Mouse (Mus musculus) naive thymus-derived CD4-positive, alpha-beta T cell, adult 2 months (primary cell): ENCODE measurements around the gene Apoc4.
A peak's percentile ranks its signal among the peaks of the same experiment; 100 is the strongest.

Experiments
- DNase-seq: peaks from one replicate; pipeline ENCODE4 v3.0.0-alpha.2; 2011; ENCODE audit warnings: low read depth

Gene Apoc4

DNA sequence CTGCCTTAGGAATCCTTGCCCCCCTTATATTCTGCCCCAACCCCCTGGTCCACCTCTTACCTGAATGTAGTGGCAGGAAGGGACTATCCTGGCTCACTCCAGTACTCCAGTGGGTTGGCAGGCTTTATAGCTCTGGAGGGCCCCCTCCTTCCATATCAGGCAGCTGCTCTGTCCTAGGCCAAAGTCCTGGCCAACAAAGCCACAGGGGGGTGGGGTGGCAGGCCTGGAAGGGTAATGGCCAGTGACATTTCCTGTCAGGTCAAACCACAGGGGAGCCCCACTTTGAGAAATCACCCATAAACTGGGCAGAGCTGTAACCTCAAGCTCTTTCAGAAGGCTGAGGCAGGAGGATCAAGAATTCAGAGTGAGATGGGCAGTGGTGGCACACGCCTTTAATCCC is 4.6 kb downstream of the Apoc4 start:
- DNase-seq: no peak

DNA sequence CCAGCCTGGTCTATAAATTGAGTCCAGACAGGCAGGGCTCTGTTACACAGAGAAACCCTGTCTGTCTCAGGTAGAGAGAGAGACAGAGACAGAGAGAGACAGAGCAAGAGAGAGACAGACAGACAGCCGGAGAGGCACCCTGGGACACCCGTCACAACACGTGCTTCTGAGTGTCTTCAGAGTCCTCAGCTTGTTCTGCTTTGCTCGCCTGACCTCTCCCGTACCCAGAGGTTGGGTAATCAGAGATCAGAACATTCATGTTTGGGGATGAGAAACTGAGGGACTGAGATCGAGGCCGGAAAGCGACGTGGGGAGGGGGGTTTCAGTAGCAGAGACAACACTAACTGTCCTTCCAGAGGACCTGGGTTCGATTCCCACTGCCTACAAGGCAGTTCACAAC is 5.5 kb downstream of the Apoc4 start:
- DNase-seq: no peak

GRCm38 (mm10) chr7:19673083-19673699 is 8.1 kb downstream of the Apoc4 start:
- DNase-seq: no peak

GRCm38 (mm10) chr7:19671511-19671910 is 9.8 kb downstream of the Apoc4 start:
- DNase-seq: no peak

GRCm38 (mm10) chr7:19668947-19669721 is 12.1 kb downstream of the Apoc4 start:
- peak; percentile 95 for DNase-seq

GRCm38 (mm10) chr7:19667434-19667833 is 13.8 kb downstream of the Apoc4 start:
- DNase-seq: no peak

DNA sequence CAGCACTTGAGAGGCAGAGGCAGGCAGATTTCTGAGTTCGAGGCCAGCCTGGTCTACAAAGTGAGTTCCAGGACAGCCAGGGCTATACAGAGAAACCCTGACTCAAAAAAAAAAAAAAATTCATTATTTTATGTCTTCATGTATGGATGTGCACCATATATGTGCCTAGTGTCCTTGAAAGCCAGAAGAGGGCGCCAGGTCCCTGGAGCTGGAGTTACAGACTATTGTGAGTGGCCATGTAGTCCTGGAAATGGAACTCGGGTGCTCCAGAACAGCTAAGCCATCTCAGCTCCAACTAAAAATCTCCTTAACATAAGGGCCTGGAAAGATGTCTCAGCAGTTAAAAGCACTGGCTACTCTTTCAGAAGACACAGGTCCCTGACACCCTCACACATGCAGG is 14.5 kb downstream of the Apoc4 start:
- DNase-seq: no peak

GRCm38 (mm10) chr7:19664955-19665841 is 16.1 kb downstream of the Apoc4 start, which contains the start of gene Clptm1:
TSS of gene Clptm1 (minus strand) at chr7:19665033.
- DNase-seq: peak; percentile 99

GRCm38 (mm10) chr7:19664455-19664954 is 16.8 kb downstream of the Apoc4 start:
- DNase-seq: no peak

GRCm38 (mm10) chr7:19663940-19664339 is 17.3 kb downstream of the Apoc4 start:
- DNase-seq: no peak

- DNase-seq: no peak
Observed at GRCm38 (mm10) chr7:19652614-19653013, 28.7 kb downstream of the Apoc4 start.

- no peak for DNase-seq
Observed at GRCm38 (mm10) chr7:19651063-19651786, 30.1 kb downstream of the Apoc4 start.

GRCm38 (mm10) chr7:19641223-19641622 is 40.1 kb downstream of the Apoc4 start:
- DNase-seq: no peak

- DNase-seq: no peak
Observed at GRCm38 (mm10) chr7:19635074-19635827, 46.0 kb downstream of the Apoc4 start.

- no peak for DNase-seq
Observed at GRCm38 (mm10) chr7:19634591-19634990, 46.7 kb downstream of the Apoc4 start.

- no peak for DNase-seq
Observed at GRCm38 (mm10) chr7:19633855-19634254, 47.4 kb downstream of the Apoc4 start.

- no peak for DNase-seq
Observed at GRCm38 (mm10) chr7:19633197-19633596, 48.1 kb downstream of the Apoc4 start.

GRCm38 (mm10) chr7:19632720-19633119 is 48.6 kb downstream of the Apoc4 start:
- DNase-seq: no peak

DNA sequence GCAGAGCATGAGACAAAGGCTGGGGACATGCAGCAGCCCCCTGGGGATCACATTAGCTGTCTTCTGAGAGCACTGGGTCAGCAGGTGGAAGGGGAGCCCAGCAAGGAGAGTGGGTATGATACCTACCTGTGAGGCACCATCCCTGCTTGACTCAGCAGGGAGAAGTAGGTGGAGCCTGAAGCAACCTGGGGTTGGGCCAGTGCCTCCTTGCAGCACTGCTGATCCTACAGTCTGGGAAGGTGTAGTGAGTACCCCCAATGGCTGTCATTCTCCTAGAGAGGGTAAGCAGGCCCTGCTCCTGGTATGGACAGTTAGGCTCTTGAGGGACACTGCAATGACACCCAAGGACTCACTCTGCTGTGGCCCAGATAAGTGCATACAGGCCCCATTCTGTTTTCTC is 49.0 kb downstream of the Apoc4 start:
- DNase-seq: no peak

DNA sequence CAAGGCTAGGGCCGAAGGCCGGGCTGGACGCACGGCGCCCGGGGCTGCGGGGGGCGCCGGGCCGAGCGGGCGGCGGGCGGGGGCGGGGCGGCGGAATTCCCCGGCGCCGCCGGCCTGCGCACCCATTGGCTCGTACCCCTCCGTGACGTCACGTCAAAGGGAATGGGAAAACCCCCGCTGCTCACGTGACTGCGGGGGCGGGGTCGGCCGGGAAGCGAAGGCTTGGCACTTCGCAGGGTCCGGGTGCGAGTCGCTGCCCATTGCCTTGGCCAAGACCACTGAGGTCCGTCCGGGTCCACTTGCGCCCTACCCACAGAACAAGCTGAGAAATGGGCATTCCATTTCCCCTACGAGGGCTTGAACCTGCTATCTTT is 51.9 kb downstream of the Apoc4 start, which contains the start of gene Relb:
Gene Relb (minus strand): TSS at position 78 of the 374 bp plus-strand sequence.
- peak; percentile 92 for DNase-seq
